Mouse (Mus musculus) heart, postnatal 0 days (tissue): ENCODE data around the gene Adgrg1.

Experiments
- CTCF ChIP-seq: IDR thresholded peaks from 2 replicates; pipeline ENCODE4 v1.5.1; 2016; ENCODE audit warnings: antibody characterized with exemption, control low read depth, low read depth
- EP300 ChIP-seq: IDR thresholded peaks from 2 replicates; pipeline ENCODE4 v1.6.1; 2016; ENCODE audit warnings: antibody characterized with exemption, low read depth

DNA sequence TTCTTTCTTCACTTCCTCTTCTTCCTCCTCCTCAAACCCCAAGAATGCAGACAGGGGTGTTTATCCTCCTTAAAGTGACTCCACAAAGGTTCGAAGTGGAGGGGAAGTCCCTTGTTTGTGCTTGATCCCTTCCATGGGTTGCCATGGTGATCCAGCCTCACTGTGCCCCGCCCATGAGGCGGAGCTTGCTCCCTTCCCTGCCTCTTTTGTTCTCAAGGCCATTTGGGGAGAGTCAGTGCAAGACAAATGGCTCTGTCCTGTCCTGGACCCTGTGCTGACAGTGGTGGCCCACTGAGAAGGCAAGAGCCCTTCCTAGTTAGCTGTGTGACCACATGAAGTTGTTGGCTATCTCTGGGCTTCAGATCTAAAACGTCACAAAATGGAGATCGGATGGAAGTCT, 26.1 kb downstream of the Adgrg1 start:
- TF ChIP-seq CTCF: no peak
- no peak for TF ChIP-seq EP300
